Mouse (Mus musculus) heart, adult 18-20 months (tissue): ENCODE data around the gene Slco1a5. TPM values are rescaled to one million over a fixed set of nuclear protein-coding genes. Genes with fewer than 3 reads are reported as not detected.
"Not testable (repeated sequence)": the region's sequence is repeated elsewhere in the genome, so short reads cannot be mapped to it uniquely, and the experiment has no call there.

Source experiments
- DNase-seq, 2 experiments: peaks; one replicate each; pipeline ENCODE4 v3.0.0; 2021 to 2022; ENCODE audit warnings: mixed read lengths in 1 of 2
- long read RNA-seq, 2 experiments: library from polyadenylated mRNA; stranded (forward); transcript quantifications; one replicate each; pipeline ENCODE4 v2.0.0; 2021
- total RNA-seq, 2 experiments: library from RNA; stranded (reverse); gene quantifications; 2 replicates each; pipeline ENCODE4 v1.2.3; 2021

Gene Slco1a5
- total RNA-seq = not detected
- long read RNA-seq, experiment 1 = 0 reads
- long read RNA-seq, experiment 2 = 0 reads

GRCm38 (mm10) chr6:142322881-142323280, at the start of gene Slco1a5:
Slco1a5 (minus strand) TSS chr6:142322981.
- no peak for DNase-seq

GRCm38 (mm10) chr6:142369568-142369967, 46.8 kb upstream of the Slco1a5 start:
- no peak for DNase-seq

GRCm38 (mm10) chr6:142367565-142367964, 44.8 kb upstream of the Slco1a5 start:
- DNase-seq = no peak

GRCm38 (mm10) chr6:142366473-142367018, 43.8 kb upstream of the Slco1a5 start:
- DNase-seq = no peak

- no peak for DNase-seq
These were observed 43.1 kb upstream of the Slco1a5 start for GRCm38 (mm10) chr6:142365742-142366472.

GRCm38 (mm10) chr6:142363019-142363576, 40.3 kb upstream of the Slco1a5 start:
- no peak for DNase-seq

- DNase-seq = no peak
These were observed 39.3 kb upstream of the Slco1a5 start for GRCm38 (mm10) chr6:142362036-142362435.

GRCm38 (mm10) chr6:142357106-142357505, 34.3 kb upstream of the Slco1a5 start:
- DNase-seq = no peak

- not testable (repeated sequence) for DNase-seq
These were observed 29.3 kb upstream of the Slco1a5 start for GRCm38 (mm10) chr6:142352099-142352498.

GRCm38 (mm10) chr6:142347431-142348385, 24.9 kb upstream of the Slco1a5 start:
- DNase-seq = no peak

GRCm38 (mm10) chr6:142346181-142347110, 23.7 kb upstream of the Slco1a5 start:
- DNase-seq = no peak

GRCm38 (mm10) chr6:142345440-142346038, 22.8 kb upstream of the Slco1a5 start, which contains the start of gene Pyroxd1:
Pyroxd1 (plus strand) TSS chr6:142345654.
- DNase-seq = peak; percentile 90 to 91

- DNase-seq = peak; percentile 8 to 41
These were observed 20.8 kb upstream of the Slco1a5 start for GRCm38 (mm10) chr6:142343561-142343960.

- DNase-seq = no peak
These were observed 16.8 kb upstream of the Slco1a5 start for GRCm38 (mm10) chr6:142339576-142339975.

- no peak for DNase-seq
These were observed 16.2 kb upstream of the Slco1a5 start for GRCm38 (mm10) chr6:142338961-142339360.

GRCm38 (mm10) chr6:142329201-142329600, 6.4 kb upstream of the Slco1a5 start:
- DNase-seq = no peak

- no peak for DNase-seq
These were observed 3.8 kb upstream of the Slco1a5 start for GRCm38 (mm10) chr6:142326598-142326997.

GRCm38 (mm10) chr6:142317106-142317505, 5.7 kb downstream of the Slco1a5 start:
- DNase-seq = no peak

GRCm38 (mm10) chr6:142314285-142314684, 8.5 kb downstream of the Slco1a5 start:
- DNase-seq = no peak

GRCm38 (mm10) chr6:142305076-142305475, 17.7 kb downstream of the Slco1a5 start:
- no peak for DNase-seq

- DNase-seq = no peak
These were observed 24.7 kb downstream of the Slco1a5 start, which contains the start of gene Iapp for GRCm38 (mm10) chr6:142298098-142298497. Iapp (plus strand) TSS chr6:142298423.
